Mouse (Mus musculus) G1E (cell line): ENCODE measurements around the gene 2010111I01Rik.
A peak's percentile ranks its signal among the peaks of the same experiment; 100 is the strongest.

Experiments
- CTCF ChIP-seq: IDR thresholded peaks from 2 replicates; pipeline ENCODE4 v1.5.1; 2012; ENCODE audit warnings: low read depth, low read length, inconsistent platforms, mixed read lengths
- GATA1 ChIP-seq: IDR thresholded peaks from 2 replicates; pipeline ENCODE4 v1.6.1; 2012; ENCODE audit warnings: borderline replicate concordance, low read length, inconsistent platforms, mixed read lengths
- GATA2 ChIP-seq: IDR thresholded peaks from 2 replicates; pipeline ENCODE4 v1.6.1; 2012; ENCODE audit warnings: low read depth, low read length, inconsistent platforms, borderline replicate concordance
- POLR2AphosphoS5 ChIP-seq: IDR thresholded peaks from 2 replicates; pipeline ENCODE4 v1.6.1; 2012; ENCODE audit warnings: low read depth, low read length, inconsistent platforms; ENCODE audit not compliant: insufficient replicate concordance
- TAL1 ChIP-seq: conservative IDR thresholded peaks from 2 replicates; pipeline ENCODE4 v1.6.1; 2012; ENCODE audit warnings: low read depth, low read length, inconsistent platforms, mixed read lengths

- peak; percentile 59; the same call in 1 of the 2 replicates for TF ChIP-seq CTCF
- no peak for TF ChIP-seq GATA1
- no peak for TF ChIP-seq TAL1
- no peak for TF ChIP-seq POLR2AphosphoS5
- no peak for TF ChIP-seq GATA2
Measured at GRCm38 (mm10) chr13:63335421-63336134, 370.9 kb downstream of the 2010111I01Rik start.
